Mouse (Mus musculus) liver, embryonic 12.5 days (tissue): Measurements from ENCODE around the gene Pcnx. TPM values are rescaled to one million over a fixed set of nuclear protein-coding genes. Genes with fewer than 3 reads are reported as not detected.

Experiments
- ATAC-seq: fragments of 200-750 bp; cut with Nextera tagmentation; 2 replicates; pipeline ENCODE4 v1.8.0; 2017; ENCODE audit warnings: moderate number of reproducible peaks, mild to moderate bottlenecking, moderate library complexity
- H3K27ac ChIP-seq: fragments of 300-500 bp; sonication (generic); 2 replicates; pipeline ENCODE4 v1.5.1; 2016; ENCODE audit warnings: mild to moderate bottlenecking
- H3K27me3 ChIP-seq: fragments of 300-500 bp; sonication (generic); replicated peaks from 2 replicates; pipeline ENCODE4 v1.6.1; 2016; ENCODE audit warnings: mild to moderate bottlenecking, moderate library complexity
- H3K36me3 ChIP-seq: fragments of 300-500 bp; sonication (generic); 2 replicates; pipeline ENCODE4 v1.6.1; 2016; ENCODE audit warnings: mild to moderate bottlenecking, moderate library complexity
- H3K4me1 ChIP-seq: fragments of 300-500 bp; sonication (generic); 2 replicates; pipeline ENCODE4 v1.6.1; 2016
- H3K4me2 ChIP-seq: fragments of 300-500 bp; sonication (generic); 2 replicates; pipeline ENCODE4 v1.6.1; 2016; ENCODE audit warnings: mild to moderate bottlenecking, moderate library complexity
- H3K4me3 ChIP-seq: fragments of 300-500 bp; sonication (generic); 2 replicates; pipeline ENCODE4 v1.5.1; 2016; ENCODE audit warnings: mild to moderate bottlenecking, moderate library complexity
- H3K9ac ChIP-seq: fragments of 300-500 bp; sonication (generic); 2 replicates; pipeline ENCODE4 v1.6.1; 2016; ENCODE audit warnings: mild to moderate bottlenecking, moderate library complexity
- H3K9me3 ChIP-seq: fragments of 300-500 bp; sonication (generic); replicated peaks from 2 replicates; pipeline ENCODE4 v1.6.1; 2016; ENCODE audit warnings: mild to moderate bottlenecking, moderate library complexity
- WGBS: fragments of 180-500 bp; shearing (Covaris S2); methylation state at CpG from one replicate; pipeline ENCODE4 v1.1.7; 2016; ENCODE audit not compliant: insufficient replicate concordance; 5-methylcytosine and 5-hydroxymethylcytosine counted together
- polyA plus RNA-seq: library from polyadenylated mRNA; unstranded; fragments of >200 nt; fragmentation: Nextera tagmentation; extraction: Ambion mirVana; gene quantifications from 2 replicates; pipeline ENCODE4 v1.2.1, GENCODE M21; 2016

The Pcnx gene
- polyA plus RNA-seq, result 2.7 TPM in 2 replicates

DNA sequence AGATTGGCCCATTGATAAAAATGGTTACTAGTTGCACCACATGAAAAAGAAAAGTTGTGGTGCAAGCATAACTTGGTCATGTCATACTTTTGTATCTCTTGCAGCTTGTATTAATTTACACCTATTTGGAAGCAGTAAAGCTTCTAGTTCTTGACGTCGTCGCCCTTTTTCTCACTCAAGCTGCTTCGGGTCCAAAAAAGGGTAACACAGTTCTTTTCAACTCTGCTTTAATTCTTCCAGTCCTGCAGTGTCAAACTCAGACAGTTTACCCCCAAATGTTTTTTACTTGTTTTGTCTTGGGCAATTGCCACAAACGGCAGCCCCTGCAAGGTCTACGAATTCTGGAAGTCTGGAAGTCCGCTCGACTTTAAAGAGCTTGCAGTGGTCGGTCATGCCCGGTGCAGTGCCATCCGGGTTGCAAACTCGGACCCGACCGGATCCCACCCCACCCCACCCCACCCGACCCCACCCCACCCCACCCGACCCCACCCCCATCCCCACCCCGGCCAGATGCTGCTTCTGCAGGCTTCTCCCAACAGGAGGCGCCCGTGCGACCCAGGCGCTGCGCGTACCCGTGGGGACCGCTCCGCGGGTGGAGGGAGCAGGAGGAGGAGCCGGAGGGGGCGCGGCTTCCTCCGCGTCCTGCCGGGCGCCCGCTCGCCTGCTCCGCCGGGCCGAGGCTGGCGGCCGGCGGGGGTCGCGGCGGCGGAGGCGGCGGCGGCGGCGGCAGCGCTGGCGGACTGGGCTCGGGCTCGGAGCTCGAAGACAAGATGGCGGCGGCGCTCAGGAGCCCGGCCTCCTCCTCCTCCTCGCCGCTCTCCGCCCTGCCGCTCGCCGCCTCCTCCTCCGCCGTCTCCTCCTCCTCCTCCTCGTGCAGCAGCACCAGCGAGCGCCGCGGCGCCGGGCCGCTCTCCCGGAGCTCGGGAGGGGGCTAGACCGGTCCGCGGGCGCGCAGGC is at the start of gene Pcnx:
Gene Pcnx (plus strand): TSS at position 673 of the 957 bp plus-strand sequence.
- peak; percentile 76 for ATAC-seq
- Histone ChIP-seq H3K9me3 (no peaks in the 10 kb centered on the region), H3K36me3 (no peaks in the 10 kb centered on the region), H3K27me3 (peaks cover 70% of the 10 kb centered on the region), H3K9ac (peak within 1 kb of the TSS; percentile 78), H3K27ac (peak within 1 kb of the TSS; percentile 64), H3K4me3 (peak within 1 kb of the TSS; percentile 77), H3K4me1 (peaks cover 25% of the 10 kb centered on the region), H3K4me2 (peak within 1 kb of the TSS; percentile 88)
- 5% methylated on average over 38 of the region's 83 CpGs for WGBS

DNA sequence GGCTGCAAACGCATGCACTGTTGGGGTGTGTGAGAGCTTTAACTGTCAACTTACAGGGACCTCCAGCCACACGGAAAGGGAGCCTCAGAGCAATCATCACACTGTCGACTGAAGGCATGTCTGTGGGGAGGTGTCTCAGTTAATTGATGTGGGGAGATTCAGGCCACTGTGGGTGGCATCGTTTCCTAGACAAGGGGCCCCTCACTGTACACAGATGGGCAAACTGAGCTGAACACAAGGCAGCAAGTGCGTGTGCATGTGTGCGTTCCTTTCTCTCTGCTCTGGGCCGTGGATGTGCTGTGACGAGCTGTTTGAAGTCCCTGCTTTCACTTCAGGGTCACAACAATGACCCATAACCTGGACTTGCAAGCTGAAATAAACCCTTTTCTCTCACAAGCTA is 49.4 kb upstream of the Pcnx start:
- H3K4me2 ChIP-seq, result no peak overlapping the region
- H3K27me3 ChIP-seq, result peaks cover 14% of the 10 kb centered on the region; the same call in 1 of the 2 replicates
- H3K9ac ChIP-seq, result no peak overlapping the region
- no peak for ATAC-seq
- no peaks in the 10 kb centered on the region for H3K36me3 ChIP-seq
- H3K4me1 ChIP-seq, result peaks cover 19% of the 10 kb centered on the region
- no peak overlapping the region for H3K4me3 ChIP-seq
- H3K9me3 ChIP-seq, result no peaks in the 10 kb centered on the region
- WGBS, result 54% methylated on average over 8 of the region's 8 CpGs
- no peak overlapping the region for H3K27ac ChIP-seq

DNA sequence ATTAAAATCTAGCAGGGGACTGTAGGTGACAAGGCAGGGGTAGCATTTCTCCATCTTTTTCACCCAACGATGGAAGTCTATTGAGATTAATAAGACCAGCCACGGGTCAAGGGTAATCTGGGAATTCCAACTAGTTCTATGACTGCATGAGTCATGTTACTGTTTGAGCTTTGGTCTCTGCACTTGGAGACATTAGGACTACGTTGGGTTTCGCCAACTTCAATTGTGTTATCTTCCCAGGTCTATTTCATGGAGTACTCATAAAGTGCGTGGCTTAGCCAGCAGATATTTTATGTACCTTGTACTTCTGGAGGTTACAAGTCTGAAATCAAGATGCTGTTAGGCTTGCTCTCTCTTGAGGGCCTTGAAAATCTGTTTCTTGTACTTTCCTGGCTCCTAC is 45.1 kb upstream of the Pcnx start:
- no peaks in the 10 kb centered on the region; the same call in 1 of the 2 replicates for H3K4me1 ChIP-seq
- no peaks in the 10 kb centered on the region for H3K9me3 ChIP-seq
- 69% methylated on average over 5 of the region's 5 CpGs for WGBS
- H3K4me3 ChIP-seq, result no peak overlapping the region
- H3K27me3 ChIP-seq, result no peaks in the 10 kb centered on the region; the same call in 1 of the 2 replicates
- H3K4me2 ChIP-seq, result no peak overlapping the region
- no peak for ATAC-seq
- H3K36me3 ChIP-seq, result no peaks in the 10 kb centered on the region
- no peak overlapping the region for H3K27ac ChIP-seq
- H3K9ac ChIP-seq, result no peak overlapping the region

DNA sequence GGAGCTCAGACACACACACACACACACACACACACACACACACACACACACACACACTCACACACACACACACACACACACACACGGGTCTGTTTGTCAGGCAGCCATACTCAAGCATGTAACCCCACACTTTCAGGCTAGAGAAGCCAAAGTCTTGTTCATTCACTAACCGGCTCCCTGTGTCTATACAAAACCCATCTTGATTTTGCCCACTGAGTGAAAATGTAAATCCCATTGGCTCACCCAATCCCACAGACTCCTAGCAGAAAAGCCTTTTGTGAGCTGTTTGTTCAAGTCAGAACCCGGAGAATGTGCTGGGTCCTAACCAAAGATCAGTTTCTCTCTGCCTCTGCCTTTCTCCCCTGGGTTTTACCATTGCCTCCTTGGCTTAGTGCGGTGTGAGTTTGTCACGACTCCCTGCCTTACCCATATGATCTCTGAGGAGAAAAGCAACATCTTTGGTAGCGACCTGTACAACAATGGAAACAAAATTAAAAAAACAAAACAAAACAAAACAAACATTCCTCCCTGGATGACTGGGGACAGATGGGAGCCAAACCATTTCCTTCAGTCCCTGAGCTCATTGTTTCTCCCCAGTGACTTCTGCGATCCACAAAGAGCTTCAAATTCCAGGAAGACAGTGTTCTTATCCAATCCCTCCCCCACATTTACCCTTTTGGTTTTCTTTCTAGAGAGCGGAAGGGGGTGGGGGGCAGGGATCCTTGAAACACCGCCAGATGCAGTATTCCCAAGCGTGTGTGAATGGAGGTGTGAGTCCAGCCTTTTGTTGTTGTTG is 43.3 kb upstream of the Pcnx start:
- no peaks in the 10 kb centered on the region for H3K36me3 ChIP-seq
- no peak for ATAC-seq
- no peak overlapping the region for H3K9ac ChIP-seq
- H3K27ac ChIP-seq, result no peak overlapping the region
- H3K27me3 ChIP-seq, result no peaks in the 10 kb centered on the region; the same call in 1 of the 2 replicates
- H3K9me3 ChIP-seq, result no peaks in the 10 kb centered on the region
- H3K4me3 ChIP-seq, result no peak overlapping the region
- peak overlapping the region; percentile 5; the same call in 1 of the 2 replicates for H3K4me2 ChIP-seq
- no peaks in the 10 kb centered on the region for H3K4me1 ChIP-seq
- WGBS, result 17% methylated on average over 10 of the region's 10 CpGs

DNA sequence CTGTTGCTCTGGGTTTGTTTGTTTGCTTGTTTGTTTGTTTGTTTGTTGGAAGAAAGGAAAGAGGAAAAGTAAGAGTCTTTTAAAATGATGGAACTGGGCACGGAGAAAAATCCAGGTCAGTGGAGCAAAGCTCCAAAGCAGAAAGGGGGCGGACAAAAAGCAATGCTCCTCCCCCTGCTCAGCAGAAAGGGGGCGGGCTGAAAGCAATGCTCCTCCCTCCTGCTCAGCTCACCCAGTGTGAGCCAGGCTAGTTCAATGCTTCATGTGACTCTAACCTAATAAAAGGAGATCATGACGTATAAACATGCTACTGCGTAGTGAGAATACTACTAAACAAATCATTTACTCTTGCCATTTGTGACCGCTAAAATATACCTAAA is 42.7 kb upstream of the Pcnx start:
- H3K9ac ChIP-seq, result no peak overlapping the region
- no peaks in the 10 kb centered on the region for H3K36me3 ChIP-seq
- no peak overlapping the region for H3K27ac ChIP-seq
- H3K4me3 ChIP-seq, result no peak overlapping the region
- no peak; the same call in 1 of the 2 replicates for ATAC-seq
- no peaks in the 10 kb centered on the region; the same call in 1 of the 2 replicates for H3K27me3 ChIP-seq
- H3K4me2 ChIP-seq, result peak overlapping the region; percentile 5; the same call in 1 of the 2 replicates
- WGBS, result 27% methylated on average over 6 of the region's 6 CpGs
- H3K4me1 ChIP-seq, result no peaks in the 10 kb centered on the region
- no peaks in the 10 kb centered on the region for H3K9me3 ChIP-seq

DNA sequence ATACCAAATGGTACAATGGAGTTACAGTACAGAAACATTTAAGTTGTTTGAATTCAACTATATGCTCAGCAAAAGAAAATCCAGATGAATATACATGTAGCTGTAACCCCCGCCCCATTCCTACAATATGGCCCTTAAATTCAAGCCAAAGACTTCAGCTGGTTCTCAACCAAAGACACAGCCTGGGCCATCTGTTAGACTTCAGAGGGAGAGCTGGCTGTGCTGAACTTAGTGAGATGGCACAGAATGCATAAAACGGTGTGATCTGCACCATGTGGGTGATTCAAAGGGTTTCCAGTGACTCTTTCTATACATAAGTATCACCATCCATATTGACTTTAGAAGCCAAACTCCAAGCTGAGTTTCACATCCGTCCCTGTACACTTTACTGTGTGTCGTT is 39.1 kb upstream of the Pcnx start:
- Histone ChIP-seq H3K4me3 (no peak overlapping the region), H3K27ac (no peak overlapping the region), H3K27me3 (no peaks in the 10 kb centered on the region; the same call in 1 of the 2 replicates), H3K4me2 (no peak overlapping the region), H3K36me3 (no peaks in the 10 kb centered on the region), H3K9ac (no peak overlapping the region), H3K9me3 (no peaks in the 10 kb centered on the region), H3K4me1 (no peaks in the 10 kb centered on the region)
- no peak for ATAC-seq
- WGBS, result 65% methylated on average over 4 of the region's 4 CpGs

DNA sequence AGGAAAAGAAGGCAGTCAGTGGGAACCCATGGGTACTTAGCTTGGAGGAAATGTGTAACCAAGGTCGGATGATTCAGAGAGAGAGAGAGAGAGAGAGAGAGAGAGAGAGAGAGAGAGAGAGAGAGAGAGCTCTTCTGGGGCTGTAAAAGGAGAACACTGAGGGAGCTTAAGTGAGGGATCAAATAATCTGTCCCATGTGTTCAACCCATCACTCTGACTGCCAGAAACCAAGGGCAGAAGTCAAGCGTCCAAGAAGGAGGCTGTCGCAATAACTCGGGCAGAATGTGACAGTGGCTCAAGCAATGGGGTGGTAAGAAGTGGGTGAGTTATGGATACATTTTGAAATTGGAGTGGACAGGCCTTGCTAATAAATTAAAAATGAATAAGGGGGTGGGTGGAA is 37.6 kb upstream of the Pcnx start:
- H3K36me3 ChIP-seq, result no peaks in the 10 kb centered on the region
- no peak overlapping the region for H3K27ac ChIP-seq
- H3K4me1 ChIP-seq, result no peaks in the 10 kb centered on the region
- no peak overlapping the region for H3K9ac ChIP-seq
- 54% methylated on average over 4 of the region's 4 CpGs for WGBS
- ATAC-seq, result no peak
- H3K4me2 ChIP-seq, result no peak overlapping the region
- no peak overlapping the region for H3K4me3 ChIP-seq
- H3K27me3 ChIP-seq, result no peaks in the 10 kb centered on the region; the same call in 1 of the 2 replicates
- H3K9me3 ChIP-seq, result no peaks in the 10 kb centered on the region

DNA sequence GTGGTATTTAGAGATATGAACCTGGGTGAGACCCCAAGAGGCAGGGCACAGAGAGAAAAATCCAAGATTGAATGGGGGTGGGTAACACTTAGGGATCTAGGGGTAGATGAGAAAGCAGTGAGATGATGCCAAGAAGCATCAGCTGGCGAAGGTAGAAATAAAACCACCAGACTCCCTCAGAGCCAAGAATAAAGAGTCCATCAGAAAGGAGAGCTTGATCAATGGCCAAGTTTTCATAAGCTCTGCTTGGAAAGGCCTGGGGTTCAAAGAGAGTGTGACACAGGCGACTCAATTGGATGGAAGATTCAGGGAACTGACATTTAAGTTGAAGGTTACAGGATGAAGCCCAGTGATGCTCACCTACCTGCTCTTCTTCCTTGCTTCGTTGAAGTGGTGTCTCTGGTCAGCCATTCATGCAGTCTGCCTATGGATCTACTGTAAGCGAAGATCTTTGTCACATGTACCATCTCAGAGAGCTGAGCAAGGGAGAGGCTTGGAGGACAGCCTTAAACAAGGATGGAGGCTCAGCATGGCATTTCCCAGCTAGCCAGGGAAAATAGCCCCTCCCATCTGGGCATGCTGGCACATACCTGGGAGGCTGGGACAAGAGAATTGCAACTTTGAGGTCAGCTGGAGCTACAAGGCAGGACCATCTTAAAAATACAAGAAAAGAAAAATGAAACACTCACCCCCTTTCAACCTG is 36.9 kb upstream of the Pcnx start:
- Histone ChIP-seq H3K4me3 (no peak overlapping the region), H3K4me2 (no peak overlapping the region), H3K36me3 (no peaks in the 10 kb centered on the region), H3K4me1 (no peaks in the 10 kb centered on the region), H3K9me3 (no peaks in the 10 kb centered on the region), H3K27me3 (no peaks in the 10 kb centered on the region; the same call in 1 of the 2 replicates), H3K9ac (no peak overlapping the region), H3K27ac (no peak overlapping the region)
- ATAC-seq, result no peak
- 57% methylated on average over 4 of the region's 4 CpGs for WGBS

DNA sequence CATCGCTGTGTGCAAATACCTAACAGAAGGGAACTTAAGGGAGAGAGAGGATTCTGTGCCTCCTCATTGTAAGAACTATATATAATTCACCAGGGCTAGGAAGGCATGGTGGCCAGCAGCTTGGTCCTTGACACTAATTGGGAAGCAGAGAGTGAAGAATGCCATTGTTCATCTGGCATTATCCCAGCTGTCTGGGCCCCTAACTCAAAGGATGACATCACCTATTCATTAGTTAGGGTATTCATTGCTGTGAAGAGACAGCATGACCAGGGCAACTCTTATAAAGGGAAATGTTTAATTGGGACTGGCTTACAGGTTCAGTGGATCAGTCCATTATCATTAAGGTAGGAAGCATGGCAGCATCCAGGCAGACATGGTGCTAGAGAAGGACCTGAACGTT is 31.5 kb upstream of the Pcnx start:
- 71% methylated on average over 2 of the region's 2 CpGs for WGBS
- H3K4me2 ChIP-seq, result no peak overlapping the region
- no peak overlapping the region for H3K4me3 ChIP-seq
- no peak overlapping the region for H3K9ac ChIP-seq
- H3K27ac ChIP-seq, result no peak overlapping the region
- H3K27me3 ChIP-seq, result no peaks in the 10 kb centered on the region
- no peaks in the 10 kb centered on the region for H3K4me1 ChIP-seq
- H3K9me3 ChIP-seq, result no peaks in the 10 kb centered on the region
- ATAC-seq, result no peak
- no peaks in the 10 kb centered on the region for H3K36me3 ChIP-seq

DNA sequence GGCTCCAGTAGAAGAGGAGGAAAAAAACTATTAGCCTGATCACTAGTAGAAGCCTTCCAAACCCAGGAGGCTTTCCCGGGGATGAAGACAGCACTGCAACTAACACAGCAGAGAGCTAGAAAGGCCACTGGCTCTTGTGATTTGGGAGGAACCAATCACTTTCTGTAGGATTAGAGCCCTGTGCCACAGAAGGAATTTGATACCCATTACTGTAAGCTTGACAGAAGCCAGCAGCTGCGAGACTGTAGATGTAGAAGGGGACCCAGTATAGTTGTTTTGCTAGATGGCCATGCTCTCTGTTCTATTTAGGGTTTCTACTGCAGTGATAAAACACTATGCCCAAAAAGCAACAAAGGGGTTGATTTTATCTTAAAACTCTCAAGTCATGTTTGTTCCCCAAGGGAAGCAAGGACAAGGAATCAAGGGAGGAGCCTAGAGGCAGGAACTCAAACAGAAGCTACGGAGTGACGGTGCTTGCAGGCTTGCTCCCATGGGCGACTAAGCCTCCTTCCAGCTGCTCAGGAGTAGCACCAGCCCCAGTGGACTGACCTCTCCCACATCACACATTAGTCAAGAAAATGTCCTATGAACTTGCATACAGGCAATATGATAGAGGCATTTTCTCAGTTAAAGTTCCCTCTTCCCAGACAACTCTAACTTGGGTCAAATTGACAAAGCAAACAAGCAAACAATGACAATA is 27.6 kb upstream of the Pcnx start:
- 62% methylated on average over 5 of the region's 5 CpGs for WGBS
- Histone ChIP-seq H3K27me3 (no peaks in the 10 kb centered on the region), H3K27ac (no peak overlapping the region), H3K4me3 (no peak overlapping the region), H3K9ac (no peak overlapping the region), H3K4me1 (no peaks in the 10 kb centered on the region), H3K4me2 (no peak overlapping the region), H3K9me3 (no peaks in the 10 kb centered on the region), H3K36me3 (no peaks in the 10 kb centered on the region)
- no peak for ATAC-seq

DNA sequence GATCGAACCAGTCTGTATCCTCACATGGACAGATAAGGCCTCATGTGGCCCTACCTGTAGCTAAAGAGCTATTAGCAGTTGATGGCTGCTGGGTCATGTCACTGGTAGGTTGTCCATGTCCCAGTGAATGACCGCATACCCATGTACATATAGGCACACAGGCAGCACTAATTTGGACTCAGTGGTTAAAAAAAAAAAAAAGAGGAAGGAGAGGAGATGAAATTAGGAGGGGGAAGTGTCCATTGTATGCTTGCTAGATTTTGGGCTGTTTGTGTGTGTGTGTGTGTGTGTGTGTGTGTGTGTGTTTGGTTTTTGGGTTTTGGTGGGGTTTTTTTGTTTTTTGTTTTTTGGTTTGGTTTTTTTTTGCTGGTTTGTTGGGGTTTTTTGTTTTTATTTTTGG is 26.7 kb upstream of the Pcnx start:
- Histone ChIP-seq H3K27me3 (peaks cover 4% of the 10 kb centered on the region; the same call in 1 of the 2 replicates), H3K27ac (no peak overlapping the region), H3K9ac (no peak overlapping the region), H3K4me1 (no peaks in the 10 kb centered on the region), H3K9me3 (no peaks in the 10 kb centered on the region), H3K4me3 (no peak overlapping the region), H3K4me2 (no peak overlapping the region), H3K36me3 (no peaks in the 10 kb centered on the region)
- WGBS, result 53% methylated on average over 2 of the region's 2 CpGs
- no peak for ATAC-seq
